Mouse (Mus musculus): ENCODE data around the gene Rarres2. TPM values are rescaled to one million over a fixed set of nuclear protein-coding genes. Genes with fewer than 3 reads are reported as not detected.
A peak's percentile ranks its signal among the peaks of the same experiment; 100 is the strongest.

The Rarres2 gene
- 2.5 and 2.9 TPM in 2 replicates for polyA plus RNA-seq (2015; fragmentation: Nextera tagmentation; extraction: Ambion mirVana)

DNA sequence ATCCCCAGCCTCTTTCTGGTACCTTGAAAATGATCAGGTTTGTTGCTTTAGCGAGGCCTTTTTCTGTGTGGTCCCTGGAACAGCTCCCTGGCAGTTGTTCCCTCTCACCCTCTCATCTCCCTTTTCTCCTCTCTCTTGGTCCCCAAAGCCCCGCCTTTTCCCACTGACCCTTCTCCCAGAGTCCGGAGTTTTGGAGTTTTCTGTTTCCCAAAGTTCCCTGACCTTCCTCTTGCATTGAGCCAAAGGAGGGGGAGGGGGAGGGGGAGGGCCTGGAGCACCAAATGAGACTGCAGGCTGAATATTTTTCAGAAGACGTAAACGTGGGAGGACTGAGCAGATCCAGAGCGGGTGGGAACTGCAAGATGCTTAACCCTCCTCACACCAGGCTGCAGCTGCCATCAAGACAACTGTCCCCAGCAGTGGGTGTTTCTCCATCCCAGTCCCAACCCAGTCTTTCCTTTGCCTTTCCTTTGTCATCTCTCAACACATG is at the start of gene Rarres2:
Gene Rarres2, minus strand, starts transcription at position 218 of the 490 bp plus-strand sequence.
- H3K27ac ChIP-seq: no peak within 1 kb of the TSS
- H3K27me3 ChIP-seq: no peaks in the 10 kb centered on the region
- no peak within 1 kb of the TSS for H3K4me3 ChIP-seq (replicated peaks)
- H3K9ac ChIP-seq (replicated peaks): no peak within 1 kb of the TSS
- H3K4me2 ChIP-seq (replicated peaks): no peak within 1 kb of the TSS
- no peaks in the 10 kb centered on the region for H3K4me1 ChIP-seq (replicated peaks)
- 42% methylated on average over 6 of the region's 6 CpGs for WGBS
- H3K36me3 ChIP-seq: peaks cover 26% of the 10 kb centered on the region
- H3K9me3 ChIP-seq: no peaks in the 10 kb centered on the region
- no peak for ATAC-seq

DNA sequence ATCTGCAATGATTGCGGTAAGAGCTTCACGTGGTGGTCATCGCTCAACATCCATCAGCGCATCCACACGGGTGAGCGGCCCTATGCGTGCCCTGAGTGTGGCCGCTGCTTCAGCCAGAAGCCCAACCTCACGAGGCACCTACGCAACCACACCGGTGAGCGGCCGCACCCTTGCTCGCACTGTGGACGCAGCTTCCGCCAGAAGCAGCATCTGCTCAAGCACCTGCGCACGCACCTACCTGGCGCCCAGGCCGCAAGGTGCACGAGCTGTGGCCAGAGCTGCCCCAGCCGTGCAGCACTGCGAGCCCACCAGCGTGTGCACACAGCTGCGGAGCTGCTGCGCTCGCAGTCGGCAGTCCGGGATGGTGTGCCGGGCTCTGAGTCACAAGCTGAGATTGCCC is 47.4 kb upstream of the Rarres2 start:
- H3K4me3 ChIP-seq (replicated peaks): no peak overlapping the region
- peaks cover 49% of the 10 kb centered on the region for H3K36me3 ChIP-seq
- no peak overlapping the region for H3K27ac ChIP-seq
- H3K4me2 ChIP-seq (replicated peaks): no peak overlapping the region
- no peak overlapping the region for H3K9ac ChIP-seq (replicated peaks)
- 0 out of 2 replicates have a peak, but pooled peaks have one; percentile 4 for ATAC-seq
- WGBS: 95% methylated on average over 30 of the region's 30 CpGs
- H3K4me1 ChIP-seq (replicated peaks): no peaks in the 10 kb centered on the region
- no peaks in the 10 kb centered on the region for H3K9me3 ChIP-seq
- no peaks in the 10 kb centered on the region for H3K27me3 ChIP-seq

- Histone ChIP-seq H3K4me2 (replicated peaks) (no peak overlapping the region), H3K27me3 (no peaks in the 10 kb centered on the region), H3K36me3 (peaks cover 50% of the 10 kb centered on the region), H3K9ac (replicated peaks) (no peak overlapping the region), H3K9me3 (no peaks in the 10 kb centered on the region), H3K4me1 (replicated peaks) (no peaks in the 10 kb centered on the region), H3K27ac (no peak overlapping the region), H3K4me3 (replicated peaks) (no peak overlapping the region)
- ATAC-seq: no peak
- WGBS: 98% methylated on average over 5 of the region's 5 CpGs
Observed at GRCm38 (mm10) chr6:48614756-48615155, 42.2 kb upstream of the Rarres2 start.

DNA sequence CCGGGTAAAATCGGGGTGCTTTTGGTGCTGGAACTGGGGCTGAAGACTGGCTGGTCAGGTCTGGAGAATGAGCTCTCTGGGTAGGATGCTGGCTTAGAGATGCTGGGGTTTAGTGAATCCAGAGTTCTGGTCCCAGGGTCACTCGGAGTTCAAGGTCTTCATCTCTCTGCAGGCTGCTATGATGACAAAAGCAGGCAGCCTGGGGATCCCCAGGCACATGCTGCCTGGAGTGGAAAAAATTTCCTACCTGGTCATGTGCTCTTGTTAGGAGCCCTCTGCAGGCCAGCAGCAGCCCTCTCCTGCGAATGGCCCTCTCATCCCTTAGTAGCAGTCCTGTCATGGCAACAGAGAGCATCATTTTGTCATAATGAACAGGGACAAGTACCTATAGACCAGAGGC is 40.9 kb upstream of the Rarres2 start:
- Histone ChIP-seq H3K9ac (replicated peaks) (no peak overlapping the region), H3K4me1 (replicated peaks) (peaks cover 8% of the 10 kb centered on the region), H3K27ac (no peak overlapping the region), H3K9me3 (no peaks in the 10 kb centered on the region), H3K36me3 (peaks cover 41% of the 10 kb centered on the region), H3K4me3 (replicated peaks) (no peak overlapping the region), H3K4me2 (replicated peaks) (no peak overlapping the region), H3K27me3 (no peaks in the 10 kb centered on the region)
- WGBS: 91% methylated on average over 4 of the region's 4 CpGs
- ATAC-seq: no peak

DNA sequence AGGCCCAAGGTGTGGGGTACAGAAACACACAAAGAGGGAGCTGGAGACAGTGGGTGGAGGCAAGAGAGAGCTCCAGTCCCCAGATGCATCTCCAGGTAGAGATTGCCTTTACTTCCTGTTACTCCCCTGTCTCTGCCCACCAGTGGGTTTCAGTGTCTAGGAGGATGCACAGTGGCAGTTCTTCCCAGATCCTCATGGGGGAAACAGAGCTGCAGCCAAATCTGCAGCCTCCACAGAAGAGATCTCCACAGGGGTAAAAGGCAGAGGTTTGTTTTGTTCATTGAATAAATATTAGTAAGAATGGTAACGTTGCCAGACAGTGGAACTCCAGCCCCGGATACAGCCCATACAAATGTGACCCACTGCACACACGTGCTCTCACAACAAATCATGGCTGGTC is 38.1 kb upstream of the Rarres2 start:
- Histone ChIP-seq H3K9ac (replicated peaks) (no peak overlapping the region), H3K4me3 (replicated peaks) (no peak overlapping the region), H3K9me3 (no peaks in the 10 kb centered on the region), H3K4me1 (replicated peaks) (peaks cover 8% of the 10 kb centered on the region), H3K36me3 (peaks cover 29% of the 10 kb centered on the region), H3K27ac (no peak overlapping the region), H3K4me2 (replicated peaks) (no peak overlapping the region), H3K27me3 (no peaks in the 10 kb centered on the region)
- ATAC-seq: no peak
- WGBS: 85% methylated on average over 3 of the region's 3 CpGs

DNA sequence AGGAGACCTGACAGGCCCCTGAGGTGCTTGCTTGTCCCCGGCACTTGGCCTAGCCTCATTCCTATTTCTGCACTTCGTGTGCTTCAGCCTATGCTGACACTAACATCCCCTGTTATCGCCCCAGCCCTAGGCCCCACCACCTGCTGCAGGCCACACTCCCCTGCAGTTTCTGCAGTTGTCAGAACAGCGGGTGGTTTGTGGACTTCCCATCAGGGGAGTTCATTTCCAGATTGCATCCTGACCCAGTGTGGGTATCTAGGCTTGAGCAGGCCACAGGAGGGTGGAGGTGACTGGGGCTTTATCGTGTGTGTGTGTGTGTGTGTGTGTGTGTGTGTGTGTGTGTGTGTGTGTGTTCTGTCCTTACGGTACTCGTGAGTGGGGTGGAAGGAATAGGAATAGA is 36.9 kb upstream of the Rarres2 start:
- H3K36me3 ChIP-seq: peaks cover 20% of the 10 kb centered on the region
- no peak overlapping the region for H3K4me3 ChIP-seq (replicated peaks)
- no peaks in the 10 kb centered on the region for H3K27me3 ChIP-seq
- H3K9ac ChIP-seq (replicated peaks): no peak overlapping the region
- peaks cover 8% of the 10 kb centered on the region for H3K4me1 ChIP-seq (replicated peaks)
- H3K27ac ChIP-seq: no peak overlapping the region
- H3K4me2 ChIP-seq (replicated peaks): no peak overlapping the region
- no peaks in the 10 kb centered on the region for H3K9me3 ChIP-seq
- 51% methylated on average over 5 of the region's 7 CpGs for whole genome bisulfite sequencing
- no peak for ATAC-seq

GRCm38 (mm10) chr6:48608124-48608523 is 35.5 kb upstream of the Rarres2 start:
- Histone ChIP-seq H3K27ac (no peak overlapping the region), H3K4me2 (replicated peaks) (no peak overlapping the region), H3K4me1 (replicated peaks) (peaks cover 12% of the 10 kb centered on the region), H3K36me3 (peaks cover 8% of the 10 kb centered on the region), H3K27me3 (no peaks in the 10 kb centered on the region), H3K9me3 (no peaks in the 10 kb centered on the region), H3K4me3 (replicated peaks) (no peak overlapping the region), H3K9ac (replicated peaks) (no peak overlapping the region)
- 75% methylated on average over 2 of the region's 2 CpGs for WGBS
- ATAC-seq: no peak

- Histone ChIP-seq H3K4me1 (replicated peaks) (peaks cover 22% of the 10 kb centered on the region), H3K27me3 (no peaks in the 10 kb centered on the region), H3K36me3 (peaks cover 31% of the 10 kb centered on the region), H3K9me3 (peaks cover 8% of the 10 kb centered on the region), H3K4me2 (replicated peaks) (peak overlapping the region; percentile 86), H3K9ac (replicated peaks) (peak overlapping the region; percentile 91), H3K27ac (peak overlapping the region; percentile 92), H3K4me3 (replicated peaks) (peak overlapping the region; percentile 80)
- WGBS: 2% methylated on average over 28 of the region's 28 CpGs
- peak; percentile 87 for ATAC-seq
Observed at GRCm38 (mm10) chr6:48602080-48602741, 29.6 kb upstream of the Rarres2 start.

GRCm38 (mm10) chr6:48601271-48602079 is 28.9 kb upstream of the Rarres2 start, which contains the start of gene Zfp775:
Gene Zfp775, plus strand, starts transcription at chr6:48602063.
- 4% methylated on average over 42 of the region's 42 CpGs for WGBS
- H3K9ac ChIP-seq (replicated peaks): peak within 1 kb of the TSS; percentile 91
- peaks cover 39% of the 10 kb centered on the region for H3K36me3 ChIP-seq
- peak within 1 kb of the TSS; percentile 92 for H3K27ac ChIP-seq
- peak within 1 kb of the TSS; percentile 80 for H3K4me3 ChIP-seq (replicated peaks)
- ATAC-seq: peak; percentile 99
- H3K4me2 ChIP-seq (replicated peaks): peak within 1 kb of the TSS; percentile 86
- no peaks in the 10 kb centered on the region for H3K27me3 ChIP-seq
- H3K9me3 ChIP-seq: peaks cover 14% of the 10 kb centered on the region
- peaks cover 22% of the 10 kb centered on the region for H3K4me1 ChIP-seq (replicated peaks)

DNA sequence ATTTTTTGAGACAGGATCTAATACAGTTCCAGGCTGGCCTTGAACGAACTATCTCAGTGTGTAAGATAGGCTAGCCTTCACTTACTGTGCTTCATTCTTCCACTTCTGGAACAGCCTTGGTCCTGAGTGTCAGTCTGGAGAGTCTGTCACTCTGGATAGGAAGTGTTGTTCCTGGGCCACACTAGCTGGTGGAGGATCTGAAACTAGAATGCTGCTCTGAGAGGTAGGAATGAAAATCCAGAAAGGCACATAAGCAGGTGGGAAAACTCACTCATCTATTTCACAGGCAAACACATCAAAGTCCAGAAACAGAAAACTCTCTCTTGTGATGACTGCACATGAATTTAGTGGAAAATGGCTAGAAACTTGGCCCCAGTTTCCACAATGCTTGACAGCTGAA is 28.0 kb upstream of the Rarres2 start:
- H3K27ac ChIP-seq: peak overlapping the region; percentile 92

DNA sequence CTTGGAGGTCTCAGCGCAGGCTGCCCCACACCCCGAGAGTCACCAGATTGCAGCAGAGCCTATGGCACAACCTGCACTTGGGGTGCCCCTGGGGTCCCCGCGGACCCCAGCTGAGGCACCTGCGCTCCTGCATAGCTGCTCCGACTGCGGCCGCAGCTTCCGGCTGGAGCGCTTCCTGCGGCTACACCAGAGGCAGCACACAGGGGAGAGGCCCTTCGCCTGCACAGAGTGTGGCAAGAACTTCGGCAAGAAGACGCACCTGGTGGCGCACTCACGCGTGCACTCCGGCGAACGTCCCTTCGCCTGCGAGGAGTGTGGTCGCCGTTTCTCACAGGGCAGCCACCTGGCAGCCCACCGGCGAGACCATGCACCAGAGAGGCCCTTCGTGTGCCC is 24.6 kb upstream of the Rarres2 start:
- Histone ChIP-seq H3K9ac (replicated peaks) (no peak overlapping the region), H3K4me3 (replicated peaks) (no peak overlapping the region), H3K4me1 (replicated peaks) (peaks cover 29% of the 10 kb centered on the region), H3K4me2 (replicated peaks) (no peak overlapping the region), H3K9me3 (peaks cover 19% of the 10 kb centered on the region), H3K27me3 (no peaks in the 10 kb centered on the region), H3K36me3 (peaks cover 49% of the 10 kb centered on the region), H3K27ac (no peak overlapping the region)
- 97% methylated on average over 27 of the region's 27 CpGs for WGBS
- ATAC-seq: no peak

More for the DNA sequence above, 28.0 kb upstream of the Rarres2 start:
- Histone ChIP-seq H3K9me3 (peaks cover 19% of the 10 kb centered on the region), H3K4me1 (replicated peaks) (peaks cover 22% of the 10 kb centered on the region), H3K4me3 (replicated peaks) (0 out of 2 replicates have a peak overlapping the region, but pooled peaks have one; percentile 80), H3K4me2 (replicated peaks) (no peak overlapping the region), H3K36me3 (peaks cover 47% of the 10 kb centered on the region), H3K9ac (replicated peaks) (no peak overlapping the region), H3K27me3 (no peaks in the 10 kb centered on the region)
- WGBS: 95% methylated on average over 1 of the region's 1 CpGs
- no peak for ATAC-seq

GRCm38 (mm10) chr6:48596545-48597232 is 24.1 kb upstream of the Rarres2 start:
- Histone ChIP-seq H3K4me2 (replicated peaks) (no peak overlapping the region), H3K36me3 (peaks cover 49% of the 10 kb centered on the region), H3K9me3 (peaks cover 19% of the 10 kb centered on the region), H3K27me3 (no peaks in the 10 kb centered on the region), H3K27ac (no peak overlapping the region), H3K4me3 (replicated peaks) (no peak overlapping the region), H3K4me1 (replicated peaks) (peaks cover 29% of the 10 kb centered on the region), H3K9ac (replicated peaks) (no peak overlapping the region)
- 96% methylated on average over 45 of the region's 45 CpGs for WGBS
- no peak for ATAC-seq

Data from midbrain, embryonic 13.5 days (tissue).